Mouse (Mus musculus) ES-Bruce4 (cell line): ENCODE measurements around the gene Stom.

Experiments used
- CTCF ChIP-seq: IDR thresholded peaks from one replicate; pipeline ENCODE4 v1.8.1; 2011; ENCODE audit warnings: low read depth, low read length
- EP300 ChIP-seq: IDR thresholded peaks from 2 replicates; pipeline ENCODE4 v1.6.1; 2011; ENCODE audit warnings: low read depth, low read length; ENCODE audit not compliant: insufficient read depth
- POLR2A ChIP-seq: IDR thresholded peaks from one replicate; pipeline ENCODE4 v1.8.1; 2011; ENCODE audit warnings: low read length; ENCODE audit not compliant: insufficient read depth

DNA sequence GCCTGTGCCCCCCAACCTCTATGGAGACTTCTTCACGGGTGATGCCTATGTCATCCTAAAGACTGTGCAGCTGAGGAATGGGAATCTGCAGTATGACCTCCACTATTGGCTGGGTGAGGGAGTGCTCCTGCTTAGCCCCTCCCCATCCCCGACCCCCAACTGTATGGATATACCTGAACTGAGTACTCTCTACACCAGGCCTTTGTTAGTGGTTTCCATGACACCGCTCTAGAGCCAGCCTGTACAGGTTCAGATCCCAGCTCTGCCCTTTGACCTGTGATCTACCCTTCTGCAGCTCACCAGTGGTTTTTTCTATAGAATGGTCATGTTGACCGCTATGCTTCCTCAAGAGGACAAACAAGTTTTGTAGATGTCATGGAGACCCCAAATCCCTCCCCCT, 52.8 kb downstream of the Stom start:
- TF ChIP-seq CTCF (no peak), POLR2A (no peak), EP300 (no peak)
